Mouse (Mus musculus) adrenal gland, adult 8-10 months (tissue): Measurements from ENCODE around the gene Erich4. TPM values are rescaled to one million over a fixed set of nuclear protein-coding genes. Genes with fewer than 3 reads are reported as not detected.

Experiments
- DNase-seq: peaks from one replicate; pipeline ENCODE4 v3.0.0; 2022
- total RNA-seq, 4 experiments: library from RNA; stranded (reverse); gene quantifications; 2 replicates each; pipeline ENCODE4 v1.2.4; 2022

Gene Erich4
- total RNA-seq, 4 experiments from 2014 or later, result not detected

DNA sequence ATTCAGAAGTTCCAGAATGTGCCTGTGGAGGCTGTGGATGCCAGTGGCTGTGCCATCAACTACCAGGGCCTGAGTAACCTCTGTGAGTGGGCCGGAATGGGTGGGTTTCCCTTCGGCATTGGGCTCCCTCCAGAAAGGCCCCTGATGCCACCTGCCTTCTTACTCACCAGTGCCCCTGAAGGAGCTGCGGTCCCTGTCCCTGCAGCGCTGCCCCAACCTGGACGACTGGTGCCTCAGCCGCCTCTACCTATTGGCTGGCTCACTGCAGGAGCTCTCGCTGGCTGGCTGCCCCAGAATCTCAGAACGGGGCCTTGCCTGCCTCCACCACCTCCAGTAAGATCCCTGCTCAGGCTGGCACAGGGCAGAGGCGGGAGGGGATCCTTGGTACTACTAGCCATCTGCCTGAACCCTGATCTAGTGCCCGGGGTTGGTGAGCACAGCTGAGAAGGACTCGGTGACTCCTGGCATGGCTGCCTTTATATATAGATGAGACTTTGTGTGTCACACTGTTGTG, 8.2 kb upstream of the Erich4 start:
- DNase-seq, result no peak

DNA sequence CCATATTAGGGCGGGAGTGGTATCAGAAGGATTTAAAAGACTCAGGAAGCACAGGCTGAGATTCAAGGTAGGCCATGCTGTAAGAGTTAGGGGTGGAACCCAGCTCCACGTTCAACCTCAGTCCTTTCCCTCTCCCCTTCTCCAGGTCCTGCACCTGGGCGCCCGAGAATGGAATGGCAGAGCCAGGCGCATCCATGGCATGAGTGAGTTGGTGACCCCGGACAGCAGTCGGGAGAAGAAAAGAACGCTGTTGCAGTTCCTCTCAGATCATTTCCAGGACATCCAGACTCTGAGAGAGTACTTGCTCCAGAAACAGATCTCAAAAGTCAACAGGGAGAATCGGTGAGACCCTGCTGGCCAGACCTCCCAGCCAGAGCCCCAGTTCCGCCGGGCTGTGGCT, 5.1 kb upstream of the Erich4 start:
- no peak for DNase-seq

DNA sequence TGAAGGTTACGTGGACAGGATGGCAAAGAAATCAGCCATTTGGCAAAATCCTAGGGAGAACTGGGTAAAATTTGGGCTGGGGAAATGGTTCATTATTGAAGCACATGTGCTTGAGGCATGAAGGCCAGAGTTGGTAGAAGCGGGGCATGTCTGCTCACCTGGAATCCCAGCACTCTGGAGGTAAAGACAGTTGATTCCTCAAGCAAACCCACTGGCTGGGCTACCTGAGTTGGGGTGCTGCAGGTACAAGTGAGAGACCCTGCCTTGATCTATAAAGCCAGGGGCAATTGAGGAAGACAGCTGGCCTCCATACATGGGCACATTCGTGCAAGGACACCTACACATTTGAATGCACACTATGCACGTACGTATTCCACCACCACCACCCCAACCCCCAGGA, 4.4 kb upstream of the Erich4 start:
- DNase-seq, result no peak

DNA sequence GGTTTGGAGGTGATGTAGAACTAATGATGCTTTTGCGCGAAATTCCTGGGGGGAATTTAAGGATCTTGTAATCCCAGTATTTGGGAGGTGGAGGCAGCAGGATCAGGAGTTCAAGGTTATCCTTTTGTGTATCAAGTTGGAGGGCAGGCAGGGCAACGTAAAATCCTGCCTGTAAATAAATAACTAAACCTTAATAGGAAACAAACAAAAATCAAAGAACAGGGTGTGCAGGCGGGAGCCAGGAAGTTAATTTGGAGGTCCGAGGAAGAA, 4.0 kb upstream of the Erich4 start:
- DNase-seq, result no peak

DNA sequence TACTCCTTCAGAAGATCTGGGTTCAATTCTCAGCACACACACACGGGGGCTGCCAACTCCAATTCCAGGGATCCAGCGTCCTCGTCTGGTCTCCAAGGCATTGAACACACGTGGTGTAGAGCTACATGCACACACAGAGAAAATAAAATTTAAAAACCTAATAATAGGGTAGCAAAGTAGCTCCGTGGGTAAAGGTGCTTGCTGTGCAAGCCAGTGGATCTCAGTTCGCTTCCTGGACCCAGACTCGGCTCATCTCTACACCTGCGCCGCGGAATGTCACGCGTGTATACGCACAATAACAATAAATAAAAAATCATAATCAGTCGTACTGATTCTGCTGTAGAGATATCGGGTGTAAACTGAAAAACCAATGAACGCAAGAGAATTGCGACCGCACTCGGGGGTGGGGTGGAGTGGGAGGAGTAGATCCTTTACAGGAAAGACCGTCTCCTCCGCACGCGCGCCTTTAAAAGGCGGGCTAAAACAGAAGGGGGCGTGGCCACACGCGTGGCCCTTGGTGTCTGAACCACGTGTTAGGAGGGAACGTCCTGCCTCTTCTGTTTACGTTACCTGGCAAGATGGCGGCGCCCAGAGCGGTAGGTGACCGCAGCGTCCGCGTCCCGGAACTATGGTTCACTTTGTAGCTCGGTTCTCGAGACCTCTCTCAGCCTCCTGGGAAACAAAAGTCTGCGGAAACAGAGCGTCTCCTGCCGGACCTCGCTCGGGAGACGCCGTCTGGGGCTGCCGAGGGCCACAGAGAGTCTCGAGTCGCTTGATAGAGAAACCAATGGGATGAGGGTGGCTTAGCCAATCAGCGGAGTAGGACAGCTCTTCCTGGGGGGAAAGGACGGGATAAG, 3.4 kb upstream of the Erich4 start, which contains the start of gene Dmac2:
TSS of gene Dmac2 (plus strand) at position 550 of the 857 bp plus-strand sequence.
- DNase-seq, result peak; percentile 93

DNA sequence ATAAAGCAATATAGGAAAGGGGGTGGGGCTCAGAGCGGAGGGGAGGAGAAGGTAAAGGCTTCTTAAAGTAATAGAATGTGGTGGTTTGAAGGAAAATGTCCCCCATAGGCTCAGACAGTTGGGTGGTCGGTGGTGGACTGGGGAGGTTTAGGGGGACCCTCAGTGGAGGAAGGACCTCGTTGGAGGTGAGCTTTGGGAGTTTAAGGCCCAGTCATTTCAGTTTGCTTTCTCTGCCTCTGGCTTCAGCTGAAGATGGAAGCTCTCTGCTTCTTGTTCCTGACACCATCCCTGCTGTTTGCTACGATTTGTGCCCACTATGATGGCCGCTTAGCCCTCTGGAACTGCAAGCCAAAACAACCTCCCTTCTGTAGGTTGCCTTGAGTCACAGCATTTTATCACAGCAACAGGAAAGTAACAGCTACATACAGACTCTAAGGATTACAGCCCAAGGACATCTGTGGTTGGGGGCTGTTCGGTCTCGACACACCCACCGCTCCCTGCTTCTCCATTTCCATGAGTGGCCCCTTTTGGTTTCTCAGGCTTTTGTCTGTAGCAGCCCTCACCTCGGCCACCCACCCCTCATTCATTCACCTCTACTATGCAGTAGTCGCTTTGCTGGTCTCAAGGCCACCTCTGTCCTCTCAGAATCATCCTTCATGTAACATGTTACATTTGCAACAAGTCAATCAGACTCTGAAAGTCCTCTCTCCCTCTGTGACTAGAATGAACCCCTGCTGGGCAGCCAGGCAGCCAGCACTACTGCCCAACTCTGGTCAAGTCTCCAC, 1.9 kb upstream of the Erich4 start:
- no peak for DNase-seq

DNA sequence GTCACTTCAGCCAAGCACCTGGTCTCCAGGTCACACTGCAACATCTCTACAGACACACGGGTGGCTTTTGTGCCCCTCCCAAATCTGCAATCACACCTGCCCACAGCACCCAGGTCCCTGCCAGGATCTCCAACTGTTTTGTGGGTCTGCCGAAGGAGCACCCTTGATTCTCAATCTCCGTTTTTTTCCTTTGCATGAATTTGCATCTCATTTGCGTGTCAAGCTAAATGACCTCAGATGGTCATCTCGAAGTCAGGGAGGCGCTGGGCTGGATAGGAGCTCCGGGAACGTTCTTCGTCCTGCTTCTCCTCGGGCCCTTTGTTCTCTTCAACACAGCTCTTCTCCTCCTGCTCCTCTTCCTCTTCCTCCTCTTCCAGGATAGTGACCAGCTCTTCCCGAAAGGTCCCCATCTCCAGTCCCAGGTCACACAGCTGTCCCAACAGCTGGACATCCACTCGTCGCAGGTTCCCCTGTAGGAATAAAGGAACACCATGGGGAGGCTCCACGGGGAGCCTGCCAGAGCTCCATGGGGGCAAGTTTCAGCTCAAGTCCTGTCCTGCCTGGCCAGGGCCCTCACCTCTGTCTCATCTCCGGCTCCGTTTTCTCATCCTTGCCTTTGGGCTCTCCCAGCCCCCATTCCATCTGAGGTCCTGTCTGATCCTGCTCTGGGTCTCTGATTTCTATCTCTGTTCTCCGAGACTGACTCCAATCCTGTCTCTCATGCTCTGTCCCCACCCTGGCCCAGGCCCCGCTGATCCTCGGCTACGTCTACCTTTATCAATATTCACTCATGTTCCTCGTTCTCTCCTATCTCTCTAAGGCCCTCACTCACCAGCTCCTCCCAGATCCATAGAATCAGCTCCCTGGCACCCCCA, 624 bp downstream of the Erich4 start:
- DNase-seq, result no peak

DNA sequence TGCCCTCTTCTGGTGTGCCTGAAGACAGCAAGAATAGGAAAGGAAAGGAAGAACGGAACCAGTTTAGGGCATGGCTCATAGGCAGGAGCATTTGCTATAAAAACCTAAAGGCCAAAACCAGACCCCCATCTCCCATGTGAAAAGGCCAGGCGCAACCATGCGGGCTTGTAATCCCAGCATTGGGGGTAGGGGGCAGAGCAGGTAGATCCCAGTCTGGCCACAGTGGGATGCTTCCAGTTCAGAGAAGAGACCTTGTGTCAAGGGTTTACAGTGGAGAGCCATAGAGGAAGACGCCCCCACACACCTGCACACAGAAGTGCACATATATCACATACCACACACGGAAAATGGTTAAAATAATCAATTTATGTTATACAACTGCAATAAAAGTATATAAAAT, 1.6 kb downstream of the Erich4 start:
- DNase-seq, result no peak

DNA sequence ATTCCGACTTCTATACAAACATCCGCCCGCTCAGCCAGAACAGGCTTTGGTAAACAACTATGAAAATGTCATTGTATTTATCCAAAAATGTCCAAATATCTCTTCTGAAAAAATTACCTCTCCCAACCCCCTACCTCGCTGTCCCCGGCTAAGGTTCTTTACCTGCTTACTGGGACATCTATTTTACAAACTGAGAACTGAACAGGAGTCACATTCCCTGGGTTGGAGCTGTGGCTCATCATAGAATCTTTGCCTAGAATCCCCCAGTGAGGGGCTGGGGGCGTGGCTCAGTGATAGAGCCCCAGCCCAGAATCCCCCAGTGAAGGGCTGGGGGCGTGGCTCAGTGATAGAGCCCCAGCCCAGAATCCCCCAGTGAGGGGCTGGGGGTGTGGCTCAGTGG, 4.2 kb downstream of the Erich4 start:
- no peak for DNase-seq

DNA sequence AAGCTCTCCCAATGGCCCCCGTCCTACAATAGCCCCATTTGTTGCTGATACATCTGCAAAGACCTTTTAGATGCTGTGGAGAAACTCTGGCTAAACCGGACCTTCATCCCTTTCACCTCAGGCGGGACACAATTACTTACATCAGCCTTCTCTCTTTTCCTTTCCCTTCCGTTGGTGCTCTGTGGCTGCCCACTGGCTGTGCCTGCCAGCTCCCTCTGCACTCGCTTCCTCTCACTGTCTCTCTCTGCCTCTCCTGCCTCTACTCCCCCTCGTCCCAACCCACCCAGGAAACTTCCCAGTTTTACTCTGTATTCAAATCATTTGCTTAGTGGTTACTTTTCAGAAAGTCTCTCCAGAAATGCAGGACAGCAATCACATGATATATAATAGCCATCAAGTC, 5.6 kb downstream of the Erich4 start:
- no peak for DNase-seq

DNA sequence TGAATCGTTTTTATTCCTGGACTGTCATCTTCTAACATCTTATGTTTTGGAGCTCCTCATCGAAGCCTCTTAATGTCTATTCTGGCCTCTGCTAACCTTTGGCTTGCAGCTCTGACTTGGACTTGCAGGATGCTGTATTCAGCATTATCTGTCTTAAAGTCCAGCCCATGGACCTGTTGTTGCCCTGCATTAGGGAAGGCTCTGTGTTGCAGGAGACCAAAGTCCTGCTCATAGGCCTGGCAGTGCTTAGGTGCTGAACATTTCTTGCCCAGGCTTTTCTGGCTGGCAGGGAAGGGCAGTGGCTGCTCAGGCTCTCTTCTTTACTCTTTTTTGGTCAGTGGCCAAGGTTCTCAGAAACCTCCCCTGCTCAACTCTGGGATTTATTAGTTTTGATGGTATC, 8.5 kb downstream of the Erich4 start:
- DNase-seq, result no peak

DNA sequence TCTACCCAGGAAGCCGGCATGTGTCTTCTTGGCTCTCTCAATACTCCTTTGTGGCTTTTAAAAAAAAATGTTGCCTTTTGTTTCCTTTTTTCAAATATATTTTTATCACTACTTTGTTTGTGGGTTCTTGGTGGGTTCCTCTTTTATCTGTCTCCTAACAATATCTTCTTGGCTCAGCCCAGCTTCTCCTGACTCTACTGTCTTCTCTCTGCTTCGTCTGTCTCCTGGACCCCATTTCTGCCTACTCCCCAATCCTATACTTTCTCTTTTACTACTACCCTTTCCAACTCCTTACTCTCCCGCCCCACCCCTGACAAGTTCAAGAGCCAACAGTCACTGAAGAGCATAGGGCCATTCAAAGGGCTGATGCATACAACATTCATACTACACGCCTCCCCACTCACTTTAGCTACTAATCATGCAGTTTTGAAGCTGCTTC, 9.0 kb downstream of the Erich4 start:
- DNase-seq, result no peak

DNA sequence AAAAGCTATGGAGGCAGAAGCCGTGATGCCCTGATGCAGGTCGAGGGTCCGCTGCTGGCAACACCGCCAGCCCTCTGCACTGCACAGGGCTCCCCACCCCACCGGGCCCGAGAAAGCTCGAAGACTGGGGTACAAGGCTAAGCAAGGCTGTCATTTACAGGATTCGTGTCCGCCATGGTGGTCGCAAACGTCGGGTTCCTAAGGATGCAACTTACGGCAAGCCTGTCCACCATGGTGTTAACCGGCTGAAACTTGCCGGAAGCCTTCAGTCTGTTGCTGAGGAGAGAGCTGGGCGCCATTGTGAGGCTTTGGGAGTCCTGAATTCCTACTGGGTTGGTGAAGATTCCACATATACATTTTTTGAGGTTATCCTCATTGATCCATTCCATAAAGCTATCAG, 14.3 kb downstream of the Erich4 start:
- DNase-seq, result no peak

DNA sequence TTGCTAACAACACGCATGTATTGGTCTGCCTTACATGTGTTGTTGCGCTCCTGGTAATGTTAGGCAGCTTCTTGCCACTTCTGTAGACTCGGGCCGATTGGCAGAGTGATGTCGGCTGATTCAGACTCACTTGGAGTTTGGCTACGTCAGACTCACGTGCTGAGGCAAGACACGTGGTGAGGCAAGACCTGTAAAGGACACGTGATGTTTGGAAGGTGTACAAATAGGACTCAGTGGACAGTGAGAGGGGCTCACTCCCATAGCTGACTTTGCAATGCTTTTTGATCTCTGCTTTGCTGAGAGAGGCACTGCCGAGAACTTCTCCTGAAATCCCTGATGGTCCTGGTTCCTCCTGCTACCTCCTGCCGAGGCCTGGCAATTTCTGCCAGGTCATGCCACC, 15.0 kb downstream of the Erich4 start:
- DNase-seq, result no peak

DNA sequence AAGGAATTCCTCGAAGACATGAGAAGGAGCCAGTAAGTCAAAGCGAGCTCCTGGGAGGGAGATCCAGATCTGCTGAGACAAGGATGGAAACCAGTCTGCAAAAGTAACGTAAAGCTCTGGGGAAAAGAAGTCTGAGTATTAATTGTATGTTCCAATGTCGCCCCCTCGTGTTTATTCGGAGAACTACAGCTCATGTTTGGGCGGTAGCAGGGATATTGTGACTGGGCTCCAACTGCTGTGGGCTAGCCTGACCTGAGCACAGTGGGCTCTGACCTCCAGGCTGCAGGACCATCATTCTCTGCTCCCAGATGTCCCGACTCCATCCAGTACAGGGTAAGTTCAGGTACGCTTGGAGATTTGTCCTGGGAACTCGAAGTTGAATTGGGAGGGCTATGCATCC, 16.0 kb downstream of the Erich4 start:
- no peak for DNase-seq

DNA sequence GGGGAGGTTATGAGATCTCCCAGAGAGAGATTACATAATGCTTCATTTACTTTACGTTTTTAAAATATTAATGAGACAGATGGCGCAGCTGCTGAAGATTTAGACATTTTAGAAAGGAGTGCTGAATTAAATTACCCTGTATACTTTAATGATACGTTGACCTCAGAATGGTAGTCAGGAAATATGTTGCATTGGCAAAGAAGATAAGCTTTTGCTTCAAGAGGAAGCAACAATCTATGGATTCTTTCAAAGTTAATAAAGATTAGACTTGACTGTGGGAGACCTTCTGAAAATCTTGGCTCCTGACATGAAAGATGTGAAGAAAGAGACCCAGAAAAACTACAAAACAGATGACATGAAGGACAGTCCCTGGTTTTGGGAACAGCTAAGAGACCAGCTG, 21.8 kb downstream of the Erich4 start:
- DNase-seq, result no peak

DNA sequence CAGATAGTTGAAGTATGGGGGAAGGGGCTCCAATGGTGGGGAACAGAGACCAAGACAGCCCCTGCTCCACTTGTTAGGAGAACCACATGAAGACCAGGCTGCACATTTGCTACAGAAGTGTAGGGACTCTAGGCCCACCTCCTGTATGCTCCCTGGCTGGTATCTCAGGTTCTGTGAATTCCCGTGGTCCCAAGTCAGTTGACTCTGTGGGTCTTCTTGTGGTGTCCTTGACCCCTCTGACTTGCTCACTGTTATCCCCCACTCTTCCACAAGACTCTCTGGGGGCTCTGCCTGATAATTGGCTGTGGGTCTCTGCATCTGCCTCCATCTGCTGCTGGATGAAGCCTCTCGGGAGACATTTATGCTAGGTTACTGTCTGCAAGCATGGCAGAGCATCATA, 24.5 kb downstream of the Erich4 start:
- DNase-seq, result no peak

DNA sequence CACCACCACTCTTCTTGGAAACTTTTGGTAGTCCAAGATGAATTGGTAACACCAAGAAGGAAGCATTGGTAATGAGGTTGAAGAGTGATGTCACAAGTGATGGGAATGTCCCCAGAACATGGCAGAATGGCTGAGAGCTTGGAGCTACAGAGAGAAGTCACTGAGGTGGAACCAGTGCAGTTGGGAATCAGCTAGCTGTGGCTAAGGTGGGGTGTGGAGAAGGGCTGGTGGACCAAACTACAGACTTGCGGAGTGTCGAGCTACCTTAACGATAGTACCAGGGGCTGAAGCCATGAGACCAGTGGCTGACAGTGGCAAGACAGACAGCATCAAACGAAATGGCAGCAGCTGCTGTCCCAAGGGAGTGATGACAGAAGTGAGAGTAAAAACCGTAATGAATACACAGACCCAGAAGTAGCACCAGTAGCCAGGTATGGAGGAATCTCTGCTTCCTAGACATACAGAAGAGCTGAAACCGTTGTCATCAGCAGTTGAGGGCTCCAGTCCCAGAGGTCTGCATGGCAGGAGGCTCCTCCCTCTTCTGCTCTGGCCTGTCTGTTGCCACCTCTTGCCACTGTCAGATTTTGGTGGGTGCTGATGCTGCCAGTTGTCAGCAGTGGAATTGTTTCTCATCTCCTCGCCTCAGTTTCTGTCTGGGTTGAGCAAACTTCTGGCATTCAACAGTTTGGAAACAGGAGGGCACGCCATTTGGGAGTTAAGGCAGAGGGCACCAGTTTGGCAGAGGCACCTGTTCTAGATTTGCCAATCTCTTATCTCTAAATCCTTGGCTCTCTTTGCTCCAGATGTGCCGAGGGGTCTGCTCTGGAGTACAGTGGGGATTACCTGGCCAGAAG, 30.1 kb downstream of the Erich4 start:
- DNase-seq, result no peak

DNA sequence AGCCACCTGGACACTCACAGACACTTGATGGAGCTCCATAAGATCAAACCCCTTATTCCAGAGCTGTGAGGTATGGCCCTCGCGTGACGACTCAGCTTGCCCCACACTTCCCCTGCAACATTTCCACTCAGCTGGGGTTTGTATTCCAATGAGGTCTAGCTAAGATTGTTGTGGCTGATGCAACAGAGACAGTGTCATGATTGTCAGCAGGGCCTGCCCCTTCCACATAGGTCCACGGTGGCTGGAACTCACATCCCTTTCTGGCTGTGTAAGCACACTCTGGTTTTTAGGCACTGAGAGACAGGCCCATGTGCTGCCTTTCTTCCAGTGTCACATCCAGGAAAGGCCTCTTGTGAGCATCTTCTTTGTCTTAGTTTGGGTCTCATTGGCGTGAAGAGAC, 31.0 kb downstream of the Erich4 start:
- DNase-seq, result no peak

DNA sequence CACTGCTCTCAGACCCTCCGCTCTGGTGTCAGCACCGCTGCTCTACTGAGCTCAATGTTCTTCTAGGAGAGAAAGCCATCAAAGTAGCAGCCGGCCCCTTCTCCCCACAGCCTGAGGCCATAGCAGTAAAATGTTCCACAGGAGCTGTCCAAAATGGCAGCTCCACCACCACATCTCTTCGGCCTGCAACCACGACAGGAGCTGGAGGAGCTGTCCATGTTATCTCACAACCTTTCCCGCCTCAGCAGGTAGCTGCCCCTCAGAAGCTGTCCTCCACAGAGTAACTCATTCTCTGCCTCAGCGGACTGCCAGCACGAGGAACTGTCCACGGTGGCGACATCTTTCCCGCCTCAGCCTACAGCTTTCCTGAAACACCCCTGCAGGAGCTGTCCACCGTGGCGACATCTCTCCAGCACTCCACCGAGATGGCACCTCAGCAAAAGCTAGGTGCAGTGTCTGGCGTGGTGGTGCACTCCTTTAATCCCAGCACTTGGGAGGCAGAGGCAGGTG, 33.3 kb downstream of the Erich4 start:
- no peak for DNase-seq

DNA sequence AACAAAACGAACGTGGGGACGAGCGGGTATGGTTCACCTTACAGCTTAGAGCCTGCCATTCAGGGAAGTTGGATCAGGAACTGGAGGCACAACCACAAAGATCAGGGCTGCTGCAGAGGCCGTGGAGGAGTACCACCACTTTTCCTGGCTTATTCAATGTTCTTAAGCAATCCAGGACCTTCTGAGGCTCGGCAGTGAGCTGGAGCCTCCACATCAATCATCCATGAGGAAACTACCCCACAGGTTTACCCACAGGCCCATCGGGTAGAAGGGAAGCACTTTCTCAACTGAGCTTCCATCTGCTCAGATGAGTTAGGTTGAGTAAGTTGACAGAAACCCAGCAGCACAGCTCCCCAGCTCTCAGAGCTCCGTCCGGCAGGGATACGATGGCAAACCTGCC, 36.3 kb downstream of the Erich4 start:
- no peak for DNase-seq
